Mouse (Mus musculus): Measurements from ENCODE around the gene H2-Eb2.
A peak's percentile ranks its signal among the peaks of the same experiment; 100 is the strongest.

The H2-Eb2 gene

GRCm38 (mm10) chr17:34306407-34306806 lies 19.1 kb upstream of the H2-Eb2 start:
- DNase-seq = peak; percentile 87

DNA sequence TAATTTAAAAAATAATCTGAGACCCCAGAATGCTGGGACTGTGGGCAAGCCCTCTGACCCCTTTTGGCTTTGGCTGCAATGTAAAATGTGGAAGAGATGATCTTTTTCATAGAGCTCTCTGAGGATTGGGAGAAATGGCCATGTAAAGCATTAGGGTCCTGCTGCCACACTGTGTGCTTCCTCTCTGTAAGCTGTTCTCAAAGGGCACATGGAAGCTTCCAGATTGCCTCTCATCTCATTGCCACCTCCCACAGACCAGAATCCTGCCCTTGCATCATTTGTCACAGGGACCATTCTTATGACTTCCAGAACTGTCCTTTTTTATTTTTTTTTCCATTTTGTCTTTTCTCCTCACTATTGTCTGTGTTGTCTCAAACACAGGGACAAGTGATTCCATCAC lies 18.2 kb upstream of the H2-Eb2 start:
- DNase-seq = peak; percentile 50

DNA sequence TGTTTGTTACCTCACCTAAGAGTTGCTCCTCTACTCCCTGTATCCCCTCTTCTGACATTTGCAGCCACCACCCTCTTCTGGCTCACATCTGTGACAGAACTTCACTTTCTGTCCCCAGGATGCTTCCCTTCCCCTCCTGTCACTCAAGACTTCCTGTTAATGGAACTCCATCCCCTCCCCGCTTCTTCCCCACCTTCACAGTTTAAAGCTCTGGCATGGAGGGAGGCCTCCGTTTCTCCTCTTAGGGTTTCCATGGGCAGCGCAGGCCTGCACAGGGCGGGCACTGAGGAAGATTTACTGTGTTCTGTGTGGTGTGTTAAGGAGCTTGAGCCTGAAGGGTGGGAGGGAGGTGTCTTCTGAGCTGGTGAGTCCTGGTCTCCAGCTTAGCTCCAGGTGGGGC lies 17.3 kb upstream of the H2-Eb2 start:
- DNase-seq = peak; percentile 89

DNA sequence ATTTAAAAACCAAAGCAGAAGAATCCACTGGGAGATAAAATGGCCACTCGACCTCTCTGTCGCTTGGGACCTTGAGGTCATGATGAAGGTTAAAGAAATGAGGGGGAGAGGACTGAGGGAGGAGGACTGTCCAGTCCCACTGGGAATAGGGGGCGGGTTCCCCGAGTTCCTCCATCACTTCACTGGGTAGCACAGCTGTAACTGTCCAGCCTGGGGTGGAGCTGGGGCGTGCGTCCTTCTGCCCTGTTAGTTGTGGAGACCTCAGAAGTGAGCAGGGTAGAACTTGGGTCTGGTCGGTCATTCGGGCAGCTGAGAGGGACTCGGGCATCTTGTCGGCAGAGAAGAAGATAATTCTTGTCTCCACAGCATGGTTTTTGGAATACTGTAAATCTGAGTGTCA lies 16.2 kb upstream of the H2-Eb2 start:
- peak; percentile 91 for DNase-seq

DNA sequence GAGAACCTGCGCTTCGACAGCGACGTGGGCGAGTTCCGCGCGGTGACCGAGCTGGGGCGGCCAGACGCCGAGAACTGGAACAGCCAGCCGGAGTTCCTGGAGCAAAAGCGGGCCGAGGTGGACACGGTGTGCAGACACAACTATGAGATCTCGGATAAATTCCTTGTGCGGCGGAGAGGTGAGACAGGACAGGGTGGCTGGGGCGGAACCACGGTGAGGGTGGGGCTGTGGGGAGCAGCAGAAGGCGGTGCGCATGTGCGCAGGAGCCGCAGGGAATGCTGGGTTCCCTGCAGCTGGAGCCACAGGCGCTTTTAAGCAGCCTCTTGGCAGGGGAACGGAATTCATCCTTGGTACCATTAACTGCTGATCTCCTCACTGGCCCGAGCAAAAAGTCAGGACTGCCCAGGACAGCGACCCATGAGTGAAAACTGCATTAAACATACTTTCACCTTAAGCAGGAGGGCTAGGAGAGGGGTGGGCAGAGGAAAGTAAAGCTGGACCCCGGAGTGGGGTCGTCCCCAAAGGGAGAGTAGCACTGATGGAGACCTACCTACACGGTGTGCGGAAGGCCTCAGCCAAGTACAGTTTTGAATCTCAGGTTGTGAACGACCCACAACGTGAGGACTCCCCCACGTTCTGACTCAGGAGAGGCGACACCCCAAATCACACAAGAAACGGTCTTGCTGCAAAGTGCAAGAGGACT lies 15.6 kb upstream of the H2-Eb2 start:
- DNase-seq = peak; percentile 98

DNA sequence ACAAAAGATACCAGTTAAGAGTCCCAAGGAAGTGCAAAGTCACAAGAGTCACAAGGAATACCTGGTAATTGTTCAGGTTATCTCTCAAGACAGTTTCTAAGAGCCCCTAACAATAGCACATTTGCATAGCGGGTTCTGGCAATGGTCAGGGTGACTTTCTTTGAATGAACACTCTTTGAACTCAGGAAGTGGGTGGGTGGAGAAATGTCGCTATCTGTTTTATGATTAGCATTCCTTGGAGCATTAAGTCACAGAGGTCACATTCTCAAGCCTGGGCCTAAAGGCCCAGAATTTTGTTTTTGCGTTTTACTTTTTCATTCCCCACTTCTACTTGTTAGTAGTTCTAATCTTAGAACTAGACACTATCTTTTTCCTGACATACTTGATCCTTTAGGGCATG lies 14.9 kb upstream of the H2-Eb2 start:
- peak; percentile 53 for DNase-seq

- DNase-seq = peak; percentile 82
Measured at GRCm38 (mm10) chr17:34312185-34312584, 13.3 kb upstream of the H2-Eb2 start.

- DNase-seq = peak; percentile 96
Measured at GRCm38 (mm10) chr17:34313393-34313792, 12.1 kb upstream of the H2-Eb2 start.

DNA sequence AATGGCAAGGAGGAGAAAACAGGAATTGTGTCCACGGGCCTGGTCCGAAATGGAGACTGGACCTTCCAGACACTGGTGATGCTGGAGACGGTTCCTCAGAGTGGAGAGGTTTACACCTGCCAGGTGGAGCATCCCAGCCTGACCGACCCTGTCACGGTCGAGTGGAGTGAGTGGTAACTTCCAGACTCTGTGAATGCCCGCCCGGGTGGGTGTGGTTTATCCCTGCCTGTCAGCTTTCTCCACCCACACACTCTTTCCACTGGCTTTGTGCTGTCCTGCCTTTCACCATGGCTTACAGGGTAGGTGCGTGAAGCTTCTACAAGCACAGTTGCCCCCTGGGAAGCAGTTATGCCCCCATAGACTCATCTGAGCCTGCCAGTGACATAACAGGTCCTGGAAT lies 11.2 kb upstream of the H2-Eb2 start:
- peak; percentile 88 for DNase-seq

- peak; percentile 68 for DNase-seq
Measured at GRCm38 (mm10) chr17:34315512-34315911, 10.0 kb upstream of the H2-Eb2 start.

GRCm38 (mm10) chr17:34316697-34317096 lies 8.8 kb upstream of the H2-Eb2 start:
- DNase-seq = no peak

- peak; percentile 82 for DNase-seq
Measured at GRCm38 (mm10) chr17:34317275-34317674, 8.2 kb upstream of the H2-Eb2 start.

DNA sequence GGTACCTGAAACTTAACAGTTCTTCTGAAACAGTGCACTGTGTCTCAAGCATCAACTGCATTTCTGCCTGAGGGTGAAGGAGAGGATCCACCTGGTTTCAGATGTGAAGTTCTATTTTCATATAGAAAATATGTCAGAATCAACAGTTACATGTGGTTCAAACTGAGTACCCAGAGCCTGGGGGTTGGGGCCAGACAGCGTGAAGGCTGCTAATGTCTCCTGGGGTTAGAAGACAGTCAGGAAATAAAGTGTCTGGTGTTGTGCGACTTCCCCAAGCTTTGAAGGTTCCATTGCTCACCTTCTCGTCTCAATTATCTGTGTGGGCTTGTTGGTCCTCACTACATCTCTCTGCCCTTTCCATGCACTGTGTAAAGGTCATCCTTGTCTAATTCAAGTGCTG lies 908 bp downstream of the H2-Eb2 start:
- DNase-seq = peak; percentile 42

- DNase-seq = peak; percentile 31
Measured at GRCm38 (mm10) chr17:34329807-34330206, 4.3 kb downstream of the H2-Eb2 start.

DNA sequence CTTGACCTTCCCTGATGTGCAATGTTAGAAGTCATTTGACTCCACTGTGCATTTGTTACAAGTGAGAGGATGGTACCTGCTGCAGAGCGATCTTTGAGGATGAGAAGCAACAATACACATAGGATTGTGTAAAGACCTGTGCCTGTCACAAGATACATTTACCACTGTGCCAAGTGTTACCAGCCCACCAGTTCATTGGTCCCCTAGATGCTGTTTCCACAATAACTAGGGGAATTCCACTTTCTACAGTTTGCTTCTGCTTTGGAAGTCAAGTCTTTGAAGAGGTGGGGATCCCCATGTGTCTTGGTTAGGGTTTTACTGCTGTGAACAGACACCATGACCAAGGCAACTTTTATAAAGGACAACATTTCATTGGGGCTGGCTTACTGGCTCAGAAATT lies 5.7 kb downstream of the H2-Eb2 start:
- peak; percentile 78 for DNase-seq

- DNase-seq = peak; percentile 93
Measured at GRCm38 (mm10) chr17:34340619-34341402, 15.3 kb downstream of the H2-Eb2 start.

DNA sequence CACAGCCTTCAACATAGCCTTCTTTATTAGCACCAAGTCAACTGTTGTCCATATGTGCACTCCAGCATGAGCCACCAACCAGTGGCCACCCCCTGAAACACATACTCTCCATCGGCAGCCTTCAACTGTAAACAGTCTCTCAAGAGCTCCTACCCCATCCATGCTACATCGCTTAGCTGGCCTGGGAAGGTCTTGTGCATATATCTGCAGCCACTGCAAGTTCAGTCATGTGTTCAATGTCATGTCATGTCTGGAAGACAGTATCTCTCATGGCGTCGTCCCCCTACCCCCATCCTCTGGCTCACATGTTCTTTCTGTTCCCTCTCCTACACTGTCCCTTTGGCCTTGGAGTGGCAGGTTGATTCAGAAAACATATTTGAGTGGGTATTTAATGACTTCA lies 19.4 kb downstream of the H2-Eb2 start:
- DNase-seq = peak; percentile 63

- peak; percentile 54 for DNase-seq
Measured at GRCm38 (mm10) chr17:34345486-34345885, 20.0 kb downstream of the H2-Eb2 start.

DNA sequence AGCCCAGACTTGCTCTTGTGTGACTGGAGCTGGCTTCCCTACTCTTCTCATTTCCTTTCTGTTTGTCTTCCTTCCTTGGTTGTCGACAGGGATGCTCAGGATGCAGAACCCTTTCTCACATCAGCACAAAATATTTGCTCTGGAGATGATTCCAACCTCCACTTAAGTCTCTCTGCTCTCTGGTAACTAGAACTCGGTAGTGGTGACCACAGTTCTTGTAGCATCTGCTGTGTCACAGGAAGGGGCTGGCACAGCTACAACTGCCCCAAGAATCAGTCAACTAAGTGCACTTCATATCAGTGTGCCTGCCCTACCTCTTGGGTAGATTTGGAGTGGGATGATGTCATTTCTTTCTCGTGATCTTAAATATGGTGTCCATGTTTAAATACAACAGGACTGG lies 20.6 kb downstream of the H2-Eb2 start:
- peak; percentile 74 for DNase-seq

DNA sequence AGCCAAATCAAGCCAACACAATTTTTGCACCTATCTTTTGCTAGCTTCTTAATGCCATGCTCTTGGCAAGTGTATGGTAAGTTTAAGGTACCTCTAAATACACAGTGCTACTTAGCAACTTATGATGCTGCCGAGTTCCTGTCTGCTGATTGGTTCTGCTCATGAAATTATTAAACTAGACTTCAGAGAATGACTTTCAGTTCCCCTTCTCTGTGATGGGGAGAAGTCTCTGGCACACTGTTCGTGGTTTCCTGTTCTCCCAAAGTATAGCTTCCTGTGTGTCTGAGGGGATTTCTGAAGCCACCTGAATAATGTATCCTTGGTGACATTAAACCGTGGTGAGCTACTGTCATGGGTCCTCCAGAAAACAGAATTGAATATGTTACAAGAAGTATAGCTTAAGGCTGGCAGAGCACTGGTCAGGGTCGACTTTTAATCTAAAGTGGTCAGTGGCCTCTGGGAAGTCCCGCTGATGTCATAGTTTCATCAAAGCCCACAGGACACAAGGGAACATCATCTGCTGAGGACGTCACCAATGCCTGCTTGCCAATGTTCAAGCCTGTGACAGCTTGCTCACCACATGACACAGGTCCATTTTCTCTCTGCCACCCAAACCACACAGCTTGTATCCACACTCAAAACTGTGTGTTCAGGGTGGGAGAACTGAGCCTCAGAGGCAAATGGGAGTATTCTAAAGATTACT lies 22.3 kb downstream of the H2-Eb2 start:
- DNase-seq = peak; percentile 97

GRCm38 (mm10) chr17:34349429-34349828 lies 24.0 kb downstream of the H2-Eb2 start:
- DNase-seq = peak; percentile 93

DNA sequence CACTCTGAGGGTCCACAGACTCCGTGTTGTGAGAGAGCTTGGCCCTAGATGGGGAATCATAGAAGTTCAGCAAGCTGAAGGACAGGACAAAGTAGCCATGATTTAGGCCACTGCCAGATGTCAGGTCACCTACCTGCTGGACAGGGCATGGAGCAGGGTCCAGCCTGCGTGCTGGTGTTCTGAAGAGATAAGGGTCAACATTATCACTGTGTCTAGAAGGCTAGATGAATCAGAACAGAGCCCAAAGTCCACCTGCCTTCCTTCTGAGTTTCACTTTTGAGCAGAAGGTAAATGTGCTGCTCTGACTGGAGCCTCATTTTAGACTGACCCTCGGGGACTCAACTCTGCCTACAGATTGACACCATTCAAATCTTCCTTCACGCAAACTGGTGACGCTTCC lies 29.1 kb downstream of the H2-Eb2 start, which contains the start of gene Btnl2:
TSS of gene Btnl2 (plus strand) at position 284 of the 400 bp plus-strand sequence.
- no peak for DNase-seq

DNA sequence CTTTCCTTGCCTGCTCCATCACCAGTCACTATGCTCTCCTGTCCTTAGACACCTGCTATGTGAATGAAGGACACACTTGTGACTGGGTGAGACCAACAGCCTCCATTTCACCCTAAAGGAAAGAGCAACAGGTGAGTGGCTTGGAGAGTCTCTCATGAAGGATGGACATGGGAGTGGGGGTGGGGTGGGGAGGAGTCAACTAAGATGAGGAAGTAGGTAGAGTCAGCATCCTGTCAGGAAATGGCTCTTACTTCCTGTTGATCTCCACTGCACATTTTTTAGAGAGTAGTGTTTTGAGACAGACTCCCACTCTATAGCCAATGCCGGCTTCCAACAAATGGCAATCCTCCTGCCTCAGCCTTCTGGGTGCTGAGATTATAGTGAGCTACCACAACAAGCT lies 29.5 kb downstream of the H2-Eb2 start:
- peak; percentile 93 for DNase-seq
